Comparison of ENCODE assay signal across 27 mouse cellular contexts in genomic region chrX:134140024-134140423, GRCm38 (mm10). TPM values are rescaled to one million over a fixed set of nuclear protein-coding genes. Genes with fewer than 3 reads are reported as not detected.
"Had no signal": no experiment of that assay in that cellular context is flagged by ENCODE, and none has a peak within 500 bp of the region (broad histone marks: within the 10 kb centered on the region; RNA-seq: fewer than 3 reads in every experiment).

No protein-coding gene starts in this region.

- ATAC-seq: liver, postnatal 0 days; lung, postnatal 0 days; midbrain, embryonic 16.5 days had no signal

- DNase-seq: liver, embryonic 13.5 days; liver, postnatal 0 days; lung, adult 2 months; lung, postnatal 14 days; lung, postnatal 36 days; midbrain, embryonic 14.5 days; retina, postnatal 1 day; right cerebral cortex, adult 18-20 months; right cerebral cortex, postnatal 25 days; right cerebral cortex, postnatal 4 days; spleen, adult 18-20 months; thymus, postnatal 25 days had no signal

RNA-seq across cellular contexts. Expression of gene Xkrx, which starts 21.9 kb away (rescaled TPM):
- total RNA-seq: megakaryocyte-erythroid progenitor cell, adult 5-6 weeks had no signal
- polyA plus RNA-seq: liver, embryonic 15.5 days; neural tube, embryonic 11.5 days had no signal

RNA-seq across cellular contexts. Expression of gene Arl13a, which starts 47.3 kb away (rescaled TPM):
- total RNA-seq: megakaryocyte, adult 5-6 weeks; megakaryocyte-erythroid progenitor cell, adult 5-6 weeks had no signal
- polyA plus RNA-seq: liver, embryonic 13.5 days; liver, embryonic 15.5 days; liver, postnatal 0 days; lung, adult 2 months; lung, postnatal 0 days; macrophage; midbrain, embryonic 10.5 days; midbrain, embryonic 12.5 days; midbrain, embryonic 14.5 days; midbrain, embryonic 16.5 days; myocyte; neural tube, embryonic 11.5 days; neural tube, embryonic 13.5 days; neural tube, embryonic 15.5 days; small intestine, adult 2 months; stomach, embryonic 14.5 days; stomach, embryonic 16.5 days had no signal
